Comparison of ENCODE assay signal across 11 mouse cellular contexts in genomic region chr13:83984651-83985331, GRCm38 (mm10).
DNase-seq lines count a peak whose midpoint lies in the region; ATAC-seq and TF ChIP-seq lines count a peak whose summit lies in the region.
"Had no signal": no experiment of that assay in that cellular context is flagged by ENCODE, and none has a peak within 500 bp of the region (broad histone marks: within the 10 kb centered on the region; RNA-seq: fewer than 3 reads in every experiment).

No protein-coding gene starts in this region.

- no peaks in the 10 kb centered on the region for H3K9me3 ChIP-seq in forebrain, embryonic 14.5 days (replicated peaks; ENCODE audit: control insufficient read depth, low read length)
- no peaks in the 10 kb centered on the region for H3K9me3 ChIP-seq in neural tube, embryonic 13.5 days
- no peaks in the 10 kb centered on the region for H3K9me3 ChIP-seq in liver, embryonic 12.5 days (replicated peaks)
- no peaks in the 10 kb centered on the region for H3K9me3 ChIP-seq in limb, embryonic 10.5 days (replicated peaks)

- DNase-seq in cerebellum, adult 2 months: peak; percentile 46
- peak; percentile 97 for DNase-seq in forebrain, embryonic 14.5 days (ENCODE audit: low spot score)
- peak; percentile 67 to 78 for DNase-seq in layer of hippocampus, postnatal 10 days (ENCODE audit: low spot score in 2 of 2)
- DNase-seq in natural killer cell, adult 2 months (ENCODE audit: low spot score in 2 of 2): no peak
- DNase-seq in spleen, postnatal 14 days (ENCODE audit: low spot score in 2 of 2): no peak
- no peak for DNase-seq in limb, embryonic 10.5 days (ENCODE audit: low spot score)
- DNase-seq: kidney, postnatal 4 days; lung, postnatal 36 days; spleen, adult 18-20 months had no signal

- H3K4me1 ChIP-seq in cerebellum, adult 2 months (ENCODE audit: control insufficient read depth, insufficient read depth, low read length): peaks cover 8% of the 10 kb centered on the region; the same call in 1 of the 2 replicates
- H3K4me1 ChIP-seq in forebrain, embryonic 14.5 days (ENCODE audit: control insufficient read depth, insufficient read depth, low read length): peaks cover 25% of the 10 kb centered on the region
- peaks cover 36% of the 10 kb centered on the region for H3K4me1 ChIP-seq in neural tube, embryonic 13.5 days (replicated peaks)
- H3K4me1 ChIP-seq in liver, embryonic 12.5 days: no peaks in the 10 kb centered on the region
- H3K4me1 ChIP-seq in limb, embryonic 10.5 days: no peaks in the 10 kb centered on the region

- H3K4me2 ChIP-seq in forebrain, embryonic 14.5 days (ENCODE audit: low read length): peak overlapping the region; percentile 51
- peak overlapping the region; percentile 47 for H3K4me2 ChIP-seq in neural tube, embryonic 13.5 days
- no peak overlapping the region for H3K4me2 ChIP-seq in liver, embryonic 12.5 days

- peak overlapping the region; percentile 6 for H3K4me3 ChIP-seq in cerebellum, adult 2 months (replicated peaks; ENCODE audit: insufficient read depth, low read depth, low read length)
- H3K4me3 ChIP-seq in forebrain, embryonic 14.5 days (ENCODE audit: low read depth, low read length): peak overlapping the region; percentile 1; the same call in 1 of the 2 replicates
- H3K4me3 ChIP-seq in neural tube, embryonic 13.5 days: peak overlapping the region; percentile 11; the same call in 1 of the 2 replicates
- H3K4me3 ChIP-seq in liver, embryonic 12.5 days: no peak overlapping the region
- no peak overlapping the region for H3K4me3 ChIP-seq in limb, embryonic 10.5 days

- peak overlapping the region; percentile 46; the same call in 1 of the 2 replicates for H3K9ac ChIP-seq in forebrain, embryonic 14.5 days (ENCODE audit: low read length)
- peak overlapping the region; percentile 52 for H3K9ac ChIP-seq in neural tube, embryonic 13.5 days
- H3K9ac ChIP-seq in liver, embryonic 12.5 days: no peak overlapping the region

- H3K27ac ChIP-seq in cerebellum, adult 2 months (ENCODE audit: insufficient read depth, low read length): no peak overlapping the region; the same call in 1 of the 2 replicates
- H3K27ac ChIP-seq in forebrain, embryonic 14.5 days (ENCODE audit: low read depth, low read length): peak overlapping the region; percentile 93
- H3K27ac ChIP-seq in neural tube, embryonic 13.5 days (replicated peaks): peak overlapping the region; percentile 95
- H3K27ac ChIP-seq in liver, embryonic 12.5 days: no peak overlapping the region
- H3K27ac ChIP-seq in limb, embryonic 10.5 days: no peak overlapping the region

- WGBS in cerebellum, adult 2 months: 43% methylated on average over 10 of the region's 10 CpGs
- WGBS in forebrain, embryonic 14.5 days: 7% methylated on average over 10 of the region's 10 CpGs
- 26% methylated on average over 10 of the region's 10 CpGs for WGBS in neural tube, embryonic 13.5 days
- WGBS in liver, embryonic 12.5 days (ENCODE audit: insufficient replicate concordance): 75% methylated on average over 10 of the region's 10 CpGs
- WGBS in limb, embryonic 10.5 days: 92% methylated on average over 10 of the region's 10 CpGs

- TF ChIP-seq CTCF in cerebellum, adult 2 months (IDR thresholded peaks at IDR 0.05; ENCODE audit: borderline replicate concordance, insufficient read depth, low read depth, low read length): no peak

- H3K36me3 ChIP-seq in forebrain, embryonic 14.5 days (ENCODE audit: control insufficient read depth, insufficient read depth, low read length): no peaks in the 10 kb centered on the region
- H3K36me3 ChIP-seq in neural tube, embryonic 13.5 days: no peaks in the 10 kb centered on the region
- no peaks in the 10 kb centered on the region for H3K36me3 ChIP-seq in liver, embryonic 12.5 days
- no peaks in the 10 kb centered on the region for H3K36me3 ChIP-seq in limb, embryonic 10.5 days

- no peaks in the 10 kb centered on the region for H3K27me3 ChIP-seq in cerebellum, adult 2 months (ENCODE audit: control insufficient read depth, insufficient read depth, low read length)
- no peaks in the 10 kb centered on the region for H3K27me3 ChIP-seq in forebrain, embryonic 14.5 days (replicated peaks; ENCODE audit: control insufficient read depth, insufficient read depth, low read length)
- no peaks in the 10 kb centered on the region for H3K27me3 ChIP-seq in neural tube, embryonic 13.5 days
- H3K27me3 ChIP-seq in liver, embryonic 12.5 days (replicated peaks): no peaks in the 10 kb centered on the region
- no peaks in the 10 kb centered on the region for H3K27me3 ChIP-seq in limb, embryonic 10.5 days (ENCODE audit: low read depth, poor library complexity, severe bottlenecking)

- peak; percentile 89 for ATAC-seq in forebrain, embryonic 14.5 days
- ATAC-seq in neural tube, embryonic 13.5 days (ENCODE audit: low read depth): peak; percentile 87
- no peak for ATAC-seq in liver, embryonic 12.5 days

- TF ChIP-seq POLR2A in cerebellum, adult 2 months (IDR thresholded peaks at IDR 0.05; ENCODE audit: borderline replicate concordance, insufficient read depth, low read length): no peak

Comparison
In these comparisons a context has a peak if more than half of its experiments do, and no peak if none do; other contexts are left out.
1. DNase-seq: peak in cerebellum, adult 2 months (2 of 2), forebrain, embryonic 14.5 days (single experiment) and layer of hippocampus, postnatal 10 days (2 of 2); none in natural killer cell, adult 2 months (0 of 2), spleen, postnatal 14 days (0 of 2) and limb, embryonic 10.5 days (single experiment).
2. H3K27ac ChIP-seq: peak in forebrain, embryonic 14.5 days (single experiment) and neural tube, embryonic 13.5 days (single experiment); none in cerebellum, adult 2 months (single experiment), liver, embryonic 12.5 days (single experiment) and limb, embryonic 10.5 days (single experiment).
3. H3K4me3 ChIP-seq: peak in cerebellum, adult 2 months (single experiment), forebrain, embryonic 14.5 days (single experiment) and neural tube, embryonic 13.5 days (single experiment); none in liver, embryonic 12.5 days (single experiment) and limb, embryonic 10.5 days (single experiment).